In genomic region chr2:144268446-144269305, GRCm38 (mm10) we compare ENCODE assay signal across 8 mouse cellular contexts. TPM values are rescaled to one million over a fixed set of nuclear protein-coding genes. Genes with fewer than 3 reads are reported as not detected.
DNase-seq lines count a peak whose midpoint lies in the region; ATAC-seq and TF ChIP-seq lines count a peak whose summit lies in the region.

No protein-coding gene starts in this region.

- no peaks in the 10 kb centered on the region for H3K9me3 ChIP-seq in kidney, embryonic 16.5 days (ENCODE audit: low read length)
- H3K9me3 ChIP-seq in embryonic facial prominence, embryonic 10.5 days: no peaks in the 10 kb centered on the region
- no peaks in the 10 kb centered on the region for H3K9me3 ChIP-seq in intestine, embryonic 15.5 days

- H3ac ChIP-seq in myocyte (ENCODE audit: control insufficient read depth, insufficient read length): no peak overlapping the region

- H3K79me2 ChIP-seq in myocyte (ENCODE audit: control insufficient read depth, insufficient read depth): peaks cover 66% of the 10 kb centered on the region

- H3K27me3 ChIP-seq in kidney, embryonic 16.5 days (ENCODE audit: insufficient read depth, low read length): no peaks in the 10 kb centered on the region
- no peaks in the 10 kb centered on the region for H3K27me3 ChIP-seq in kidney, adult 2 months (replicated peaks; ENCODE audit: control insufficient read depth, insufficient read depth, low read length)
- H3K27me3 ChIP-seq in embryonic facial prominence, embryonic 10.5 days (replicated peaks; ENCODE audit: low read depth, poor library complexity, severe bottlenecking): no peaks in the 10 kb centered on the region
- no peaks in the 10 kb centered on the region for H3K27me3 ChIP-seq in intestine, embryonic 15.5 days (replicated peaks)
- H3K27me3 ChIP-seq in myocyte (ENCODE audit: control insufficient read depth, insufficient read depth, insufficient read length): no peaks in the 10 kb centered on the region

- H3K4me3 ChIP-seq in kidney, embryonic 16.5 days (ENCODE audit: low read length): peak overlapping the region; percentile 94
- H3K4me3 ChIP-seq in kidney, adult 2 months (ENCODE audit: insufficient read depth, low read depth, low read length): no peak overlapping the region
- peak overlapping the region; percentile 92 for H3K4me3 ChIP-seq in embryonic facial prominence, embryonic 10.5 days
- H3K4me3 ChIP-seq in intestine, embryonic 15.5 days (replicated peaks): peak overlapping the region; percentile 70
- H3K4me3 ChIP-seq in myocyte: peak overlapping the region; percentile 85

- peaks cover 47% of the 10 kb centered on the region for H3K4me1 ChIP-seq in kidney, embryonic 16.5 days (ENCODE audit: insufficient read depth, low read length)
- peaks cover 15% of the 10 kb centered on the region; the same call in 1 of the 2 replicates for H3K4me1 ChIP-seq in kidney, adult 2 months (ENCODE audit: control insufficient read depth, insufficient read depth, low read length)
- H3K4me1 ChIP-seq in embryonic facial prominence, embryonic 10.5 days: peaks cover 42% of the 10 kb centered on the region
- H3K4me1 ChIP-seq in intestine, embryonic 15.5 days (replicated peaks): peaks cover 18% of the 10 kb centered on the region

- no peak for TF ChIP-seq POLR2A in kidney, adult 2 months (IDR thresholded peaks at IDR 0.05; ENCODE audit: low read depth, low read length)
- TF ChIP-seq POLR2A in myocyte (IDR thresholded peaks at IDR 0.05; ENCODE audit: insufficient read length, low read depth): no peak

- H3K36me3 ChIP-seq in kidney, embryonic 16.5 days (ENCODE audit: insufficient read depth, low read length): peaks cover 8% of the 10 kb centered on the region; the same call in 1 of the 2 replicates
- H3K36me3 ChIP-seq in kidney, adult 2 months (ENCODE audit: control insufficient read depth, insufficient read depth, low read length): no peaks in the 10 kb centered on the region; the same call in 1 of the 2 replicates
- peaks cover 59% of the 10 kb centered on the region for H3K36me3 ChIP-seq in embryonic facial prominence, embryonic 10.5 days (replicated peaks)
- no peaks in the 10 kb centered on the region for H3K36me3 ChIP-seq in intestine, embryonic 15.5 days
- H3K36me3 ChIP-seq in myocyte (ENCODE audit: control insufficient read depth, insufficient read depth): peaks cover 9% of the 10 kb centered on the region

- 2% methylated on average over 6 of the region's 6 CpGs for WGBS in kidney, embryonic 16.5 days
- 34% methylated on average over 6 of the region's 6 CpGs for WGBS in kidney, adult 2 months
- 7% methylated on average over 6 of the region's 6 CpGs for WGBS in embryonic facial prominence, embryonic 10.5 days
- 10% methylated on average over 6 of the region's 6 CpGs for WGBS in intestine, embryonic 15.5 days

- TF ChIP-seq CTCF in kidney, adult 2 months (conservative IDR thresholded peaks at IDR 0.05; ENCODE audit: insufficient read depth, insufficient read length, low read depth, low read length): no peak

- peak overlapping the region; percentile 74 for H3K4me2 ChIP-seq in kidney, embryonic 16.5 days (replicated peaks; ENCODE audit: low read depth, low read length)
- peak overlapping the region; percentile 73 for H3K4me2 ChIP-seq in intestine, embryonic 15.5 days (replicated peaks)
- peak overlapping the region; percentile 89 for H3K4me2 ChIP-seq in myocyte (ENCODE audit: low read depth)

- H3K9ac ChIP-seq in kidney, embryonic 16.5 days (replicated peaks; ENCODE audit: low read length): peak overlapping the region; percentile 99
- peak overlapping the region; percentile 98 for H3K9ac ChIP-seq in intestine, embryonic 15.5 days

- no peak overlapping the region for H3K27ac ChIP-seq in kidney, embryonic 16.5 days (ENCODE audit: low read length)
- no peak overlapping the region for H3K27ac ChIP-seq in kidney, adult 2 months (ENCODE audit: insufficient read depth, low read depth, low read length)
- H3K27ac ChIP-seq in embryonic facial prominence, embryonic 10.5 days (replicated peaks): peak overlapping the region; percentile 98; the same call in 1 of the 2 replicates
- H3K27ac ChIP-seq in intestine, embryonic 15.5 days: peak overlapping the region; percentile 10; the same call in 1 of the 2 replicates

- no peak for DNase-seq in kidney, adult 2 months
- no peak for DNase-seq in embryonic facial prominence, embryonic 10.5 days (ENCODE audit: low spot score)
- DNase-seq in cerebellum, adult 9-10 months: no peak
- no peak for DNase-seq in left cerebral cortex, adult 18-20 months (ENCODE audit: low spot score in 2 of 2)
- DNase-seq in spleen, postnatal 4 days (ENCODE audit: low spot score in 2 of 2): no peak

- ATAC-seq in kidney, embryonic 16.5 days (ENCODE audit: low FRiP score, low TSS enrichment): no peak
- no peak for ATAC-seq in intestine, embryonic 15.5 days

TF ChIP-seq in myocyte, 11 proteins besides CTCF, POLR2A, EP300 and RAD21:
- TF ChIP-seq USF1 (IDR thresholded peaks at IDR 0.05; ENCODE audit: low read depth) (no peak), MAX (IDR thresholded peaks at IDR 0.05; ENCODE audit: low read depth) (no peak), CEBPB (IDR thresholded peaks at IDR 0.05; ENCODE audit: insufficient read depth, poor library complexity, severe bottlenecking) (no peak), MYOG (IDR thresholded peaks at IDR 0.05; ENCODE audit: control insufficient read depth in 1 of 3, insufficient read depth in 1 of 3, insufficient read length in 2 of 3, low read depth in 2 of 3) (no peak), TCF12 (IDR thresholded peaks at IDR 0.05; ENCODE audit: insufficient read depth, poor library complexity, severe bottlenecking) (no peak), TCF3 (IDR thresholded peaks at IDR 0.05; ENCODE audit: insufficient read length, low read depth) (no peak), MYOD1 (IDR thresholded peaks at IDR 0.05; ENCODE audit: control insufficient read depth in 1 of 3, insufficient read length in 2 of 3, low read depth in 2 of 3) (no peak), E2F4 (IDR thresholded peaks at IDR 0.05; ENCODE audit: insufficient read depth) (no peak), POLR2AphosphoS2 (IDR thresholded peaks at IDR 0.05; ENCODE audit: insufficient read length, low read depth) (no peak), REST (IDR thresholded peaks at IDR 0.05; ENCODE audit: insufficient read depth, insufficient read length) (no peak), SRF (IDR thresholded peaks at IDR 0.05; ENCODE audit: control insufficient read depth, insufficient read length, low read depth) (no peak)

RNA-seq across cellular contexts. Expression of gene Mgme1, which starts 1.8 kb away (rescaled TPM):
- polyA plus RNA-seq in kidney, embryonic 16.5 days (2015; fragmentation: Nextera tagmentation; extraction: Ambion mirVana): 28.7 and 29.8 TPM in 2 replicates
- 6.3 and 8.1 TPM in 2 replicates for polyA plus RNA-seq in kidney, adult 2 months (2012; rRNA removed)
- 23.2 and 25.1 TPM in 2 replicates for polyA plus RNA-seq in embryonic facial prominence, embryonic 10.5 days (2016; fragmentation: Nextera tagmentation; extraction: Ambion mirVana)
- polyA plus RNA-seq in intestine, embryonic 15.5 days (2015; fragmentation: Nextera tagmentation; extraction: Ambion mirVana): 22.7 and 23.3 TPM in 2 replicates
- 3.7 TPM for polyA plus RNA-seq in myocyte (2012; fragmentation: generic; extraction: Trizol)
- 1 to 10 TPM; 5.7 to 6.8 TPM for total RNA-seq in left cerebral cortex, adult 18-20 months (2021)

RNA-seq across cellular contexts. Expression of gene Snx5, which starts 2.0 kb away (rescaled TPM):
- polyA plus RNA-seq in kidney, embryonic 16.5 days (2015; fragmentation: Nextera tagmentation; extraction: Ambion mirVana): 118 and 122 TPM in 2 replicates
- polyA plus RNA-seq in kidney, adult 2 months (2012; rRNA removed): 40.9 and 47.2 TPM in 2 replicates
- 128 and 138 TPM in 2 replicates for polyA plus RNA-seq in embryonic facial prominence, embryonic 10.5 days (2016; fragmentation: Nextera tagmentation; extraction: Ambion mirVana)
- polyA plus RNA-seq in intestine, embryonic 15.5 days (2015; fragmentation: Nextera tagmentation; extraction: Ambion mirVana): 131 and 140 TPM in 2 replicates
- polyA plus RNA-seq in myocyte (2012; fragmentation: generic; extraction: Trizol): 65.2 TPM
- total RNA-seq in left cerebral cortex, adult 18-20 months (2021): 10 to 100 TPM; 75.9 to 77.8 TPM

Comparison
In these comparisons a context has a peak if more than half of its experiments do, and no peak if none do; other contexts are left out.
1. H3K27ac ChIP-seq: peak in embryonic facial prominence, embryonic 10.5 days (single experiment) and intestine, embryonic 15.5 days (single experiment); none in kidney, embryonic 16.5 days (single experiment) and kidney, adult 2 months (single experiment).
2. Peak in every context shown above with its lines, with median percentiles within 50 percentile points of each other: H3K4me2 ChIP-seq.